Mouse (Mus musculus) fat pad, adult 2 months (tissue): ENCODE data around the gene Npvf.
"Not testable (repeated sequence)": the region's sequence is repeated elsewhere in the genome, so short reads cannot be mapped to it uniquely, and the experiment has no call there.

Source experiments
- DNase-seq: peaks from one replicate; pipeline ENCODE4 v3.0.0-alpha.2; 2011; ENCODE audit warnings: low read depth, low spot score; ENCODE audit errors: extremely low read depth

The Npvf gene

GRCm38 (mm10) chr6:50640377-50640776, 13.9 kb downstream of the Npvf start:
- DNase-seq: no peak

GRCm38 (mm10) chr6:50639656-50640055, 14.6 kb downstream of the Npvf start:
- DNase-seq: no peak

GRCm38 (mm10) chr6:50626170-50626569, 28.1 kb downstream of the Npvf start:
- DNase-seq: not testable (repeated sequence)

GRCm38 (mm10) chr6:50618273-50618672, 36.0 kb downstream of the Npvf start:
- DNase-seq: not testable (repeated sequence)

GRCm38 (mm10) chr6:50601620-50602019, 52.6 kb downstream of the Npvf start:
- DNase-seq: no peak
